Mouse (Mus musculus) megakaryocyte, embryonic 14.5 days (primary cell): ENCODE measurements around the gene Aox3.

Experiments
- FLI1 ChIP-seq: IDR thresholded peaks from 2 replicates; pipeline ENCODE4 v1.6.1; 2012; ENCODE audit warnings: low read length, inconsistent platforms, mixed read lengths
- GATA1 ChIP-seq: IDR thresholded peaks from 3 replicates; pipeline ENCODE4 v1.6.1; 2012; ENCODE audit warnings: mixed read lengths, low read length, inconsistent platforms, borderline replicate concordance

DNA sequence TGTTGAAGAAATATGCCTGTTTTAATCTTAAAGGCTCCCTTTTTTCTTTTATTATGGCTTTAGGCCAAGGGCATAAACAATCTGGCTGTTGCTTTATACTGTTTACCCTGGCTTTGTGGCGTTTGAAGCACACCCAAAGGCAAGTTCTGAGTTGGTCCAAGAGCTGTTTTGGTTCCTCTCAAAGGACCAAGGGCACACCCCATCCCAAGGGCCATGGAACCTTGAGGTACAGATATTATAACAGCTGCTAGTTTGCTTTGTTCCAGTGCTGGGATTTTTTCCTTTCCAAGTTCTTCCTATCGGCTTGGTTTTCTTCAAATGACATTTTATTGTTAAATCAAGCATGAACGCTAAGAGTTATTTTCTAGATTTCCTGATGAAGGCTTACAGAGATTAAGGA, 47.3 kb upstream of the Aox3 start:
- TF ChIP-seq GATA1 (no peak), FLI1 (no peak)
